Mouse (Mus musculus) frontal cortex, postnatal 14 days (tissue): ENCODE results near the gene Ddx50.
"Not testable (repeated sequence)": the region's sequence is repeated elsewhere in the genome, so short reads cannot be mapped to it uniquely, and the experiment has no call there.

Source experiments
- DNase-seq, 2 experiments: peaks; one replicate each; pipeline ENCODE4 v3.0.0; 2022; ENCODE audit warnings: low spot score in 2 of 2

Ddx50 gene

DNA sequence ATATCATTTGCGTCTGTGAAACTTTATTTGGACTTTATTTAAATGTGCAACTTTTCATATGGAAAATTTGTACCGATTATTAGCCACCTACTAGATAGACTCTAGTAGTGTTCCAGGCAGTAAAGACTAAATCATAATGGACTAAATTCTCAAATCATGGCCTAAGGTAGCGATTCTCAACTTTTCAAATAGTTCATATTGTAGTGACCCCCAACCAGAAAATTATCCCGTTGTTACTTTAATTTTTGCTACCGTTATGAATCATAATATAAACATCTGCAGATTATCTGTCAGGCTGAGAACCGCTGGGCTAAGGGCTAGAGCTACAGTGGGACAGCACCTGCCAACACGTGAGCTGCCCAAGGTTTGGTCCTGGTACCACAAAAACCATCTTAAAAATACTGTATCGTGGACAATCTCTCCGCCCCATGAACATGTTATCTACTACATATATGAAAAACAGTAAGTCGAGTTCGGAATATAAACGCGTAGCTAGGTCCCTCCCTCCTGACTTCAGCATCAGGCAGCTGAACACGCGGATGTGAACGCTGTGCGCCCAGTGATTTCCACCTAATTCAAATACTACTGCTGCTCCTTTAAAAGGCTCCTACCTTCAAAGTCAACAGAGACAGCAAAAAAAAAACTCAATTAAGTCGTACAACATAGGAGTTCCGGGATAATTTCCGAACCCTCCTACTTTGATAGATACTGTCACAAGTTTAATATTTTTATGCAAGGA, 49.8 kb downstream of the Ddx50 start:
- no peak for DNase-seq

DNA sequence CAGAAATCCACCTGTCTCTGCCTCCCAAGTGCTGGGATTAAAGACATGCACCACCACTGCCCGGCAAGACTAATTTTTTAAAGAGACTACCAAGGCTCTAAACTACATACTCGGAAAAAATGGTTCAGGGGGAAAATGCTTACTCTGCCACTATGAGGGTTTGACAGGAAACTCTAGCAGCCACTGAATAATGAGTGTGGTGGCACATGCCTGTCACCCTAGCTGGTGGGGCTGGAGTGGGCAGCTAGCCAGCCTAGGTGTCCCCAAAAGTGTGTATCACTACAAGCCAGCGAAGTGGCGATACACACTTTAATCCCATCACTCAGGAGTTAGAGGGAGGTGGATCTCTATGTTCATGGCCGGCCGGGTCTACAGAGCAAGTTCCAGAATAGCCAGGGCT, 51.0 kb downstream of the Ddx50 start:
- no peak for DNase-seq

DNA sequence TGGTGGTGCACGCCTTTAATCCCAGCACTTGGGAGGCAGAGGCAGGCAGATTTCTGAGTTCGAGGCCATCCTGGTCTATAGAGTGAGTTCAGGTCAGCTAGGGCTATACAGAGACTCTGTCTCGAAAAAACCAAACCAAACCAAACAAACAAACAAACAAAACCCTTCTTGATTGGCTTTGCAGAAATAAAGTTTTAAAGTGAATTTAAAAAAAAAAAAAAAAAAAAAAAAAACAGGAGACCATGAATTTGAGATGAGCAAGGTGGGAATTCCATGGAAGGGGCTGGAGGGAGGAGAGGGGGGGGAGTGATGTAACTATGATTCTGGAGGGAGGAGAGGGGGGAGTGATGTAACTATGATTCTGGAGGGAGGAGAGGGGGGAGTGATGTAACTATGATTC, 51.7 kb downstream of the Ddx50 start:
- not testable (repeated sequence) for DNase-seq

DNA sequence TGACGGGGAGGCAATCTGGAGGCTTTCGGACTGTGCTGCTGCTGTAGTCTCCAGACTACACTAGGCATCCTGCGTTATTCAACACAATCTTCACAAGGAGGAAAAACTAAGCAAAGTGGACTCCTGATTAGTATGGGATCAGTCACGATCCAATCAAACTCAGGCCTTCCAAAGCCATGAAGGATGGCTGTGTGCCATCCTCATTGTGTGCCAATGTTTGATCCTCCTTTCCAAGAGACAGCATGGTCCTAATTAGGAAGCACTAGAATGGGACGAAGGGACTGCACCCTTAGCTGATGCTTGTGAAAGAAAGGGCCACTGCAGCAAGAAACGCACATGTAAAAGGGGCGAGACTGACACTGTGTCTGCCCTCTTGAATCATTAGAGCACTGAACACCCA, 58.5 kb downstream of the Ddx50 start:
- no peak for DNase-seq

DNA sequence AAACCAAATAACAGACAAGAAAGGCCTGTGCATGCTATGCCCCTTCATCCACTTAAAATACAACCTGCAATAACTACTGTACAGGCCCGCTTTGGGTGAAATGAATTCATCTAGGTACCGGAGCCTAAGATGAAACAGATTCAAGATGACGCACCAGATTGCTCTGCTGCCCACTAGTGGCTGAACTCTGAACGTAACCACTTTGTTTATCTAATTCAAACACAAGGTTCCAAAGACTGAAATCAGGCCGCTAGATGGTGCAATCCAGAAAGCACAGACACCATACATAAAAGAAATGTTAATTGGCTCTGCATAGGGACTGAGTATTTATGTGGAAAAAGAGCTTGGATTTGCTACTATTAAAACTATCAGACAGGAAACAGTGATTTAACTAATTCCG, 60.8 kb downstream of the Ddx50 start:
- DNase-seq, result peak; percentile 69 to 84

DNA sequence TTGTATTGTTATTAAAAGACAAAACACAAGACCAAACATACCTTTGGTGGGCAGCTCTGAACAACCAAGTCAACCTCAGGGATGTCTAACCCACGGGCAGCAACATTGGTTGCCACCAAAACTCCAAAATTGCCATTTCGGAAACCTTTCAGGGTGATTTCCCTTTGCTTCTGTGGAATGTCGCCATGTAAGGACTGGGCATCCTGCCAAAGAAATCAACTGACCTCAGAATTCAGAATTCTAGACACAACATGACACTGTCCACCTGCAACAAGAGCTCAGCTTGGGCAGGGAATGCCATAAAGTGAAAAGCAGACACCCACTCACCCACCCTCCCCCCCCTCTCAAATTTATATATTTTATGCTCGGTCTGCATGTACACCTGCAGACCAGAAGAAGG, 62.4 kb downstream of the Ddx50 start:
- DNase-seq, result no peak

DNA sequence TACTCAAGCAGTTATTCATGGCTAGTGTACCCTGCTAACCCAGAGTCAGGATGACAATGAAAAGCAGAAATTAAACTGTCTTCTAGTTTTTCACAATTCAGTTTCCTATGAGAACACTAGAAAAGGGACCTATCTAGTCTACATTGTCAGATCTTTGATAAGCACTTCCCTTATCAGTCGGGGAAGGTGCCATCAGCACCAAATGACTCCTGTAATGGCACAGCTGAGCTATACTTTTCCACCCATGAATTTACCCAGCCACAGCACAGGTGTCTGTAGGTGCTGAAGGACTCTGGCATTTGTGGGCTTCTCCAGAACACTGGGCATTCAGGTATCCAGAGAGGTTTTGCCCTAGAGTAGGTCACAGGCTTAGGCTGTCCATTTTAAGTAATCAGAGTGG, 67.8 kb downstream of the Ddx50 start:
- no peak for DNase-seq

DNA sequence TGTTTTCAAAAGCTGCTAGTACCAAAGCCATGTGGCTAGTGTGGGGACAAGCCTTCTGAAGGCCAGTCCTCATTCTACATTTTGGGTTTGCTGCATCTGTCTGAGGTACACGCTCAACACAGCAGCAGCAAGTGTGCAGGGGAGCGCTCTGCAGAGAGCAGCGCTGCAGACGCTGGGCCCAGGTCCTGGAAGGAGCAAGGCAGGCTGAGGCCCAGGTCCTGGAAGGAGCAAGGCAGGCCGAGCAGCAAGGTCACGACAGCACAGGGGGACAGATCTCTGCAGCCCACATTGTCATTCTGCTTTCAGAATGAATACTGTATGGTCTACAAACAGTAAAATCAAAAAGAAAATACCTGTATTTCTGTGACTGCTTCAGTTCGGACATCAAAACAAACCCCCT, 68.3 kb downstream of the Ddx50 start:
- DNase-seq, result no peak

DNA sequence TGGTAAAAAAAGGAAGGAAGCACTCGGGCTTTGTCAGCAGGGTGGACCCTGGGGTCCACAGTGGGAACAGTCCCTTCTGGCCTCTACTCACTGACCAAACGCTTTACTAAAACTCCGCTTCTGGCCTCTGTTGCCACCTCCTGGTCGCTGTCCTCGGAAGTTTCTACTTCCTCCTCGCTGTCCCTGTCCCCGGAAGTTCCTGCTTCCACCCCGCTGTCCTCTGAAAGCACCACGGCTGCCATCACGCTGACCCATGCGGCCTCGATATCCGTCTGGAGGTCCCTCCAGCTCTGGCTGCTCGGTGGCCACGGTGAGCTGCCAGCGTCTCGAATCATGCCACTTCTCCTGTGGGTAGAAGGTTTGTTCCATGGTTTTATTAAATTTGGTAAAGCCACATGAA, 68.8 kb downstream of the Ddx50 start:
- no peak for DNase-seq

DNA sequence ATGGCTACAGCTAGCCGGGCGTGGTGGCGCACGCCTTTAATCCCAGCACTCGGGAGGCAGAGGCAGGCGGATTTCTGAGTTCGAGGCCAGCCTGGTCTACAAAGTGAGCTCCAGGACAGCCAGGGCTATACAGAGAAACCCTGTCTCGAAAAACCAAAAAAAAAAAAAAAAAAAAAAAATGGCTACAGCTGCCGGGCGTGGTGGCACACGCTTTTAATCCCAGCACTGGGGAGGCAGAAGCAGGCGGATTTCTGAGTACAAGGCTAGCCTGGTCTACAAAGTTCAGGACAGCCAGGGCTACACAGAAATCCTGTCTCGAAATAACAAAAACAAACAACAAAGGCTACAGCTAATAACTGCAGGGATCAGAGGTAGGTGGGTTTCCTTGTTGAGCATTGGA, 71.9 kb downstream of the Ddx50 start:
- DNase-seq, result not testable (repeated sequence)

DNA sequence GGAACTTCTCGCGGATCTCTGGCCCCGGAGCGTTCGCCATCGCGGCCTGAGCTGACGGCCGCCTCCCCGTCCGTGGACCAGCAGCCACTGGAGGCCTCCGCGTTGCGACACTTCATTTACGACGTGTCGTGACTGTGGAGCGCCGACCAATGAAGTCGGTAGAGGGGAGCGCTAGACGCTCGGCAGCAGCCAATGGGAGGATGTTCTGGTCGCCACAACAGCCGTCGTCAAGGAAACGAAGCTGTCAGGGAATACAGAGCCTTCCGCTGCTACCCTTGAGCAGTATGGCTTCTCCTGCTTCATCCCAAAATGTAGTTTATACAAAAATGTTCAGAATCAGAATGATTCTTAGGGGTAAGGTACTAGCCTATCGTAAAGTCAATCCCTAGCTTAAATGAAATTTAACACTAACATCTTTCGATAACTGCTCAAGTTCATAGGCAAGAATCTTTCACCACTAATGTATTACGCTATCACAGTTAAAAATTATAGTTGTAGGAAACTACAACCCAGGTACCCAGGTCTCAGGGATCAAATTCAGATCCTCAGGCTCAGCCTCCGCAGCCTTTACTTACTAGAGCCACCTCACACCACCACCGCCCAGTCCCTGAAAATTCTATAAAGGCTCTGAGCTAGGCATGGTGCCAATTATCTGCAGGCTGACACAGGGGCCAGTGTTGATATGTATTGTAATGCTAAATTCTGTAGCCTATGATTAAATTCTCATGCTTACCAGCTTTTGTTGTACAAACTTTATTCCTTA, 72.5 kb downstream of the Ddx50 start, which contains the start of gene Kif1bp:
Kif1bp (minus strand) TSS at position 120 of the 763 bp plus-strand sequence.
- peak; percentile 97 for DNase-seq

DNA sequence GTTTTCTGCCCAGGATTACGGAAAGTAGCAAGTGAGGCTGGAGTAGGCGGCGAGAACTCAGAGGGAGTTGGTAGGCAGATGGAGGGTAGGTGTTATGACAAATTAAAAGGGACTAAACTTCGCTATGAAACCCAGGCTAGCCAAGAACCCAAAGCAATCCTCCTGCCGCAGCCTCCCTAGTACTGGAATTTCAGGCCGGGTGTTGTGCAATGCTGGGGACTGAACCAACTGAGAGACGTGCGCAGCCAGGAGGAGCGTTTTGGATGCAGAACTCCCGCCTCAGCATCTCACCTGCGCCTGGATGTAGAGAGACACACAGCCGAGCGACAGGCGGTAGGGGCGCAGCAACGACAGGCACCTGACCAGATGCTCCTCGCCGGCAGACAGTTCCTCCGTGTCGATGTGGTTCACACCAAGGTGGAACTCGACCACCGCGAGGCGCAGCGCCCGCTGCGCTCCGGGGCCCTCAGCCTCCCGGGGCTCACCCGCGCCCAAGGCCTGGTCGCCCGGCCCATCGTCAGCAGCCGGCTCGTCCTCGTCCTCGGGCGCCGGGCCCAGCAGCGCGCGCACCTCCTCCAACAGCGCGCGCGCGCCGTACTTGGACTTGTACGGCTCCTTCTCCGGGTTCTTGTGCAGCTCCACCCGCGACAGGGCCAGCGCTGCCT, 73.2 kb downstream of the Ddx50 start:
- no peak for DNase-seq

DNA sequence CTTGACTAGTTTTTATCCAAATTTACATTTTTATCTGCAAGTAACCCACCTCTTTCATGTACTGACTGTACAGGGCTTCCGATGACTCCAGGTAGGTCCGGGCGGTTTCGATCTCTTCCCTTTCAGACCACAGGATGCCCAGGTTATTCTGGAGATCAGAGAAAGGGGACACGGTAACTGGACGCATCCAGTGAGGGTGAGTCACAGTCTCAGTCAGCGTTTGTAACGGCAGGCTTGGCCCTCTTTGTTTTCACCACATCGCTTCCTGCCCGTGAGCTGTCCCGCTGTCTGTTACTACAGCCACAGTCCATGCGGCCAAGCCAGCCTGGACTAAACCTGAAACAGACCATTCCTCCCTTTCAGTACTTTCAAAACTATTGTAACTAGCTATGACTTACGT, 76.0 kb downstream of the Ddx50 start:
- DNase-seq, result no peak

DNA sequence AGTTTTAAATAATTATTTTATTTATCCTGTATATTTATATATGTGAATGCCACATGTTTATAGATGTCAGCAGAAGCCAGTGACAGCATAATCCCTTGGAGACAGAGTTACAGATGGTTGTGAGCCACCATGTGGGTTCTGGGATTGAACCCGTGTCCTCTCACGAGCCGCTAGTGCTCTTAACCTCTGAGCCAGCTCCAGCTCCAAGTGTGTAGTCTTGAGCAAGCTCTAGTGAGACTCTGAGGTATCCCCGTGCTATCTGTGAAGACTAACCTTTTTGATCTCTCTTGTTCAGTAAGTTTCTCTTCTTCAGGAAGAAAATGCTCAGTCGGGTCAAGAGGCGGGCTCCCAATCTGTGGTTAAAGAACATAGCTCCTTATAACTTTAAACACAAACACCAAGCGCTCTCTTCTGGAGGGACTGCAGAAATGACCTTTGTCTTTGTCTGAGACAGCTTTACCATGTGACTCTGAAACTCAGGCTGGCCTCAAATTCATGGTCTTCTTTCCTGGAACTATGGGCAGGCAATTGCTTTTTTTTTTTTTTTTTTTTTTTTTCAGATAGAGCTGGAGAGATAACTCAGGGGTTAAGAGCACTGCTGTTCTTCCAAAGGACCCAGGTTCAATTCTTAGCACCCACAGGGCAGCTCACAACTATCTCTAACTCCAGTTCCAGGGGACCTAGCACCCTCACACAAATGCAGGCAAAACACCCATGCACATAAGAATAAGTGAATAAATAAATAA, 80.7 kb downstream of the Ddx50 start:
- no peak for DNase-seq

DNA sequence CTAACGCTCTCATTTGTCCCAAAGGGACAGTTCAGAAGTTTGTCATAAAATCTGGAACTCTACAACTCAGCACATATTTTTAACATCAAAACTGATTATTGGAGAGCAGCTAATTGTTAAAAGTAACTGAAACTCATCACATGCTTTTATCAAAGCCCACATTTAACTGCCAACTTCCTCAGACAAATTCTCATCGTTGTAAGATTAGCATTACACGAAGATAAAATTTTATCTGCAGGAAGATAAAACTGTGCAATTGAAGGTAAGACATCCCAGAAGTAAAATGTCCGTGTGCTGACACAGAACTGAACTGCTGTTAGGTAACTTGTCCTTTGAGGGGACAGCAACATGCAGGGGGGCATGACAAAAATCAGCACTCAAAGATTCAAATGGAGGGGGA, 82.2 kb downstream of the Ddx50 start:
- DNase-seq, result no peak
